13 mouse cellular contexts compared by ENCODE assay signal in the genomic region with DNA sequence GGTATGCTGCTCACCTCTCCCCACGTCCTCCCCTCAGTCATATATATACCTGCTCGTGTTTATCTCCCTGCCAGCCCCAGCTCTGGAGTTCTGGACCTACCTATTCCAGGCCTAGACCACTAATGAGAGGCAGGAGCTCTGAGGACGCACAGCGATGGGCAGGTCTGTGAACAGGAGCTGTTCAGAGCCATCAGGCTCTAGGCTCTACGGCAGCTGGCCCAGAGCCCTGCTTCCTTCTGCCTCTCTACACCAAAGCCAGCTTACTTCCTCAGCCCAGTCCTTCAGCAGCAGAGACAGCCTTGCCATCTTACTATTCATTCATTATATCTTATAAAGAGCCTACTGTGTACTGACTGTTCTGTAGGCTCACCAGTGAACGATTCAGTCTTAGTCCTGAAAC. TPM values are rescaled to one million over a fixed set of nuclear protein-coding genes. Genes with fewer than 3 reads are reported as not detected.
DNase-seq lines count a peak whose midpoint lies in the region; ATAC-seq and TF ChIP-seq lines count a peak whose summit lies in the region.
"Had no signal": no experiment of that assay in that cellular context is flagged by ENCODE, and none has a peak within 500 bp of the region (broad histone marks: within the 10 kb centered on the region; RNA-seq: fewer than 3 reads in every experiment).

No protein-coding gene starts in this region.

- intact Hi-C loops in left cerebral cortex, postnatal 4 days (cut with DNase I) = no loop called here

- no peak for TF ChIP-seq CTCF in forebrain, postnatal 0 days (IDR thresholded peaks at IDR 0.05; ENCODE audit: low read depth)
- TF ChIP-seq CTCF in testis, adult 2 months (IDR thresholded peaks at IDR 0.05; ENCODE audit: control insufficient read depth, insufficient read depth, insufficient replicate concordance, low read depth, low read length) = no peak

- H3K4me2 ChIP-seq in forebrain, embryonic 16.5 days (ENCODE audit: low read length) = peak overlapping the region; percentile 69; the same call in 1 of the 2 replicates
- H3K4me2 ChIP-seq in forebrain, postnatal 0 days (ENCODE audit: low read depth) = no peak overlapping the region
- no peak overlapping the region for H3K4me2 ChIP-seq in kidney, embryonic 16.5 days (replicated peaks; ENCODE audit: low read depth, low read length)

- no peaks in the 10 kb centered on the region for H3K9me3 ChIP-seq in forebrain, embryonic 16.5 days (ENCODE audit: control insufficient read depth, low read length)
- H3K9me3 ChIP-seq in forebrain, postnatal 0 days (ENCODE audit: low read length) = no peaks in the 10 kb centered on the region
- no peaks in the 10 kb centered on the region for H3K9me3 ChIP-seq in kidney, embryonic 16.5 days (ENCODE audit: low read length)
- H3K9me3 ChIP-seq: stomach, embryonic 15.5 days had no signal

- no peak overlapping the region for H3K9ac ChIP-seq in forebrain, embryonic 16.5 days (replicated peaks; ENCODE audit: low read depth, low read length)
- H3K9ac ChIP-seq in forebrain, postnatal 0 days = no peak overlapping the region
- no peak overlapping the region for H3K9ac ChIP-seq in kidney, embryonic 16.5 days (replicated peaks; ENCODE audit: low read length)
- H3K9ac ChIP-seq: stomach, embryonic 15.5 days had no signal

- no peak overlapping the region for H3K27ac ChIP-seq in forebrain, embryonic 16.5 days (ENCODE audit: low read length)
- H3K27ac ChIP-seq in forebrain, postnatal 0 days (ENCODE audit: low read depth, low read length) = no peak overlapping the region
- no peak overlapping the region for H3K27ac ChIP-seq in testis, adult 2 months (ENCODE audit: control insufficient read depth, insufficient read depth, low read depth, low read length)
- no peak overlapping the region for H3K27ac ChIP-seq in kidney, embryonic 16.5 days (ENCODE audit: low read length)
- H3K27ac ChIP-seq: stomach, embryonic 15.5 days had no signal

- 84% methylated on average over 6 of the region's 6 CpGs for WGBS in forebrain, embryonic 16.5 days
- 80% methylated on average over 6 of the region's 6 CpGs for WGBS in forebrain, postnatal 0 days
- WGBS in kidney, embryonic 16.5 days = 84% methylated on average over 6 of the region's 6 CpGs

- no peak for ATAC-seq in forebrain, embryonic 16.5 days
- no peak for ATAC-seq in forebrain, postnatal 0 days
- no peak for ATAC-seq in kidney, embryonic 16.5 days (ENCODE audit: low FRiP score, low TSS enrichment)
- ATAC-seq: intestine, embryonic 16.5 days; lung, postnatal 0 days; Patski had no signal

- H3K4me3 ChIP-seq in forebrain, embryonic 16.5 days (replicated peaks; ENCODE audit: low read length) = no peak overlapping the region
- H3K4me3 ChIP-seq in forebrain, postnatal 0 days (ENCODE audit: low read depth, low read length) = no peak overlapping the region
- peak overlapping the region; percentile 86 for H3K4me3 ChIP-seq in testis, adult 2 months (ENCODE audit: control insufficient read depth, low read depth, low read length)
- H3K4me3 ChIP-seq in kidney, embryonic 16.5 days (ENCODE audit: low read length) = no peak overlapping the region
- H3K4me3 ChIP-seq: stomach, embryonic 15.5 days had no signal

- no peak for DNase-seq in forebrain, postnatal 0 days
- DNase-seq in left cerebral cortex, postnatal 4 days = peak; percentile 38
- DNase-seq in left cerebral cortex, adult 9 months (ENCODE audit: low spot score in 2 of 2) = no peak
- no peak for DNase-seq in testis, postnatal 14 days (ENCODE audit: low spot score)
- DNase-seq: kidney, postnatal 14 days; liver had no signal

- TF ChIP-seq POLR2A in testis, adult 2 months (IDR thresholded peaks at IDR 0.05; ENCODE audit: control insufficient read depth, low read depth, low read length) = no peak

- no peaks in the 10 kb centered on the region for H3K27me3 ChIP-seq in forebrain, embryonic 16.5 days (replicated peaks; ENCODE audit: control insufficient read depth, insufficient read depth, low read length)
- no peaks in the 10 kb centered on the region for H3K27me3 ChIP-seq in forebrain, postnatal 0 days (ENCODE audit: insufficient read depth, low read length)
- no peaks in the 10 kb centered on the region for H3K27me3 ChIP-seq in testis, adult 2 months (ENCODE audit: control insufficient read depth, insufficient read depth, low read length)
- H3K27me3 ChIP-seq in kidney, embryonic 16.5 days (ENCODE audit: insufficient read depth, low read length) = no peaks in the 10 kb centered on the region
- H3K27me3 ChIP-seq: Patski; stomach, embryonic 15.5 days had no signal

- H3K4me1 ChIP-seq in forebrain, embryonic 16.5 days (replicated peaks; ENCODE audit: control insufficient read depth, insufficient read depth, low read length) = peaks cover 47% of the 10 kb centered on the region
- peaks cover 36% of the 10 kb centered on the region for H3K4me1 ChIP-seq in forebrain, postnatal 0 days (ENCODE audit: insufficient read depth)
- peaks cover 14% of the 10 kb centered on the region for H3K4me1 ChIP-seq in testis, adult 2 months (ENCODE audit: control insufficient read depth, insufficient read depth, low read length)
- peaks cover 49% of the 10 kb centered on the region for H3K4me1 ChIP-seq in kidney, embryonic 16.5 days (ENCODE audit: insufficient read depth, low read length)

- H3K36me3 ChIP-seq in forebrain, embryonic 16.5 days (ENCODE audit: control insufficient read depth, insufficient read depth) = no peaks in the 10 kb centered on the region
- no peaks in the 10 kb centered on the region for H3K36me3 ChIP-seq in forebrain, postnatal 0 days (ENCODE audit: insufficient read depth)
- no peaks in the 10 kb centered on the region for H3K36me3 ChIP-seq in testis, adult 2 months (ENCODE audit: control insufficient read depth, insufficient read depth, low read length)
- H3K36me3 ChIP-seq in kidney, embryonic 16.5 days (ENCODE audit: insufficient read depth, low read length) = no peaks in the 10 kb centered on the region
- H3K36me3 ChIP-seq: stomach, embryonic 15.5 days had no signal

RNA-seq across cellular contexts. Expression of gene Litaf, which starts 1.2 kb away (rescaled TPM):
- polyA plus RNA-seq in forebrain, embryonic 16.5 days (2015; fragmentation: Nextera tagmentation; extraction: Ambion mirVana) = 39.6 and 48.1 TPM in 2 replicates
- total RNA-seq in forebrain, postnatal 0 days (2014; rRNA removed) = 11.4 and 16.9 TPM in 2 replicates
- polyA plus RNA-seq in forebrain, postnatal 0 days (2015; fragmentation: Nextera tagmentation; extraction: Ambion mirVana) = 20.7 and 24.0 TPM in 2 replicates
- total RNA-seq in left cerebral cortex, postnatal 4 days (2021) = 10 to 100 TPM; 12.1 to 13.8 TPM
- polyA plus RNA-seq in testis, adult 2 months (2012; rRNA removed) = 14.7 and 17.7 TPM in 2 replicates
- 134 and 138 TPM in 2 replicates for polyA plus RNA-seq in kidney, embryonic 16.5 days (2015; fragmentation: Nextera tagmentation; extraction: Ambion mirVana)

RNA-seq across cellular contexts. Expression of gene Snn, which starts 4.0 kb away (rescaled TPM):
- 171 and 175 TPM in 2 replicates for polyA plus RNA-seq in forebrain, embryonic 16.5 days (2015; fragmentation: Nextera tagmentation; extraction: Ambion mirVana)
- total RNA-seq in forebrain, postnatal 0 days (2014; rRNA removed) = 324 and 367 TPM in 2 replicates
- 179 and 198 TPM in 2 replicates for polyA plus RNA-seq in forebrain, postnatal 0 days (2015; fragmentation: Nextera tagmentation; extraction: Ambion mirVana)
- 100 to 1,000 TPM; 269 to 310 TPM for total RNA-seq in left cerebral cortex, postnatal 4 days (2021)
- polyA plus RNA-seq in testis, adult 2 months (2012; rRNA removed) = 43.5 and 49.7 TPM in 2 replicates
- 40.6 and 42.1 TPM in 2 replicates for polyA plus RNA-seq in kidney, embryonic 16.5 days (2015; fragmentation: Nextera tagmentation; extraction: Ambion mirVana)
